Mouse (Mus musculus) midbrain, embryonic 14.5 days (tissue): ENCODE data around the gene Gramd4. TPM values are rescaled to one million over a fixed set of nuclear protein-coding genes. Genes with fewer than 3 reads are reported as not detected.

Source experiments
- ATAC-seq: fragments of 200-750 bp; cut with Nextera tagmentation; 2 replicates; pipeline ENCODE4 v1.8.0; 2017; ENCODE audit warnings: moderate number of reproducible peaks, moderate library complexity; ENCODE audit not compliant: low FRiP score, low TSS enrichment
- DNase-seq: peaks from one replicate; pipeline ENCODE4 v3.0.0-alpha.2; 2015
- H3K27ac ChIP-seq: fragments of 300-500 bp; sonication (generic); replicated peaks from 2 replicates; pipeline ENCODE4 v1.5.1; 2014; ENCODE audit warnings: mild to moderate bottlenecking, low read depth, low read length, moderate library complexity
- H3K27me3 ChIP-seq: fragments of 300-500 bp; sonication (generic); 2 replicates; pipeline ENCODE4 v1.6.1; 2014; ENCODE audit warnings: low read length, control low read depth, mixed read lengths; ENCODE audit not compliant: control insufficient read depth, insufficient read depth
- H3K36me3 ChIP-seq: fragments of 300-500 bp; sonication (generic); 2 replicates; pipeline ENCODE4 v1.6.1; 2014; ENCODE audit warnings: low read length, control low read depth; ENCODE audit not compliant: control insufficient read depth, insufficient read depth
- H3K4me1 ChIP-seq: fragments of 300-500 bp; sonication (generic); 2 replicates; pipeline ENCODE4 v1.6.1; 2014; ENCODE audit warnings: mild to moderate bottlenecking, antibody characterized with exemption, low read length, control low read depth; ENCODE audit not compliant: control insufficient read depth, insufficient read depth
- H3K4me2 ChIP-seq: fragments of 300-500 bp; sonication (generic); 2 replicates; pipeline ENCODE4 v1.6.1; 2014; ENCODE audit warnings: mild to moderate bottlenecking, low read length, moderate library complexity
- H3K4me3 ChIP-seq: fragments of 300-500 bp; sonication (generic); replicated peaks from 2 replicates; pipeline ENCODE4 v1.5.1; 2014; ENCODE audit warnings: low read depth, low read length
- H3K9ac ChIP-seq: fragments of 300-500 bp; sonication (generic); replicated peaks from 2 replicates; pipeline ENCODE4 v1.6.1; 2014; ENCODE audit warnings: mild to moderate bottlenecking, low read length, moderate library complexity
- H3K9me3 ChIP-seq: fragments of 300-500 bp; sonication (generic); 2 replicates; pipeline ENCODE4 v1.6.1; 2016; ENCODE audit warnings: low read length, control low read depth, mixed read lengths; ENCODE audit not compliant: control insufficient read depth
- WGBS: fragments of 180-500 bp; shearing (Covaris S2); extraction: QIAGEN DNeasy Blood & Tissue Kit; methylation state at CpG from one replicate; pipeline ENCODE4 v1.1.7; 2014; 5-methylcytosine and 5-hydroxymethylcytosine counted together
- polyA plus RNA-seq: library from polyadenylated mRNA; unstranded; fragments of >200 nt; fragmentation: Nextera tagmentation; extraction: Ambion mirVana; gene quantifications from 2 replicates; pipeline ENCODE4 v1.2.1, GENCODE M21; 2014

The Gramd4 gene
- polyA plus RNA-seq, 1 experiment from 2014 or later, result 29.5 TPM

GRCm38 (mm10) chr15:86137638-86138037 is 80.1 kb downstream of the Gramd4 start:
- Histone ChIP-seq H3K27me3 (no peaks in the 10 kb centered on the region), H3K27ac (no peak overlapping the region), H3K4me3 (no peak overlapping the region), H3K9ac (no peak overlapping the region), H3K36me3 (peaks cover 51% of the 10 kb centered on the region), H3K9me3 (no peaks in the 10 kb centered on the region), H3K4me2 (no peak overlapping the region), H3K4me1 (no peaks in the 10 kb centered on the region)
- ATAC-seq (no peak), DNase-seq (no peak)
- WGBS, result 66% methylated on average over 4 of the region's 4 CpGs

GRCm38 (mm10) chr15:86140323-86140722 is 82.8 kb downstream of the Gramd4 start:
- Histone ChIP-seq H3K27ac (peak overlapping the region; percentile 63), H3K36me3 (peaks cover 41% of the 10 kb centered on the region)

GRCm38 (mm10) chr15:86144577-86144976 is 87.1 kb downstream of the Gramd4 start:
- no peaks in the 10 kb centered on the region for H3K27me3 ChIP-seq
- H3K9me3 ChIP-seq, result no peaks in the 10 kb centered on the region
- H3K4me1 ChIP-seq, result no peaks in the 10 kb centered on the region
- no peak overlapping the region for H3K4me2 ChIP-seq
- peaks cover 65% of the 10 kb centered on the region for H3K36me3 ChIP-seq
- no peak overlapping the region for H3K4me3 ChIP-seq
- no peak overlapping the region for H3K27ac ChIP-seq
- ATAC-seq (no peak), DNase-seq (no peak)
- no peak overlapping the region for H3K9ac ChIP-seq
- 82% methylated on average over 7 of the region's 7 CpGs for WGBS

More at GRCm38 (mm10) chr15:86140323-86140722, 82.8 kb downstream of the Gramd4 start:
- no peaks in the 10 kb centered on the region for H3K27me3 ChIP-seq
- no peaks in the 10 kb centered on the region for H3K9me3 ChIP-seq
- no peaks in the 10 kb centered on the region for H3K4me1 ChIP-seq
- no peak overlapping the region for H3K4me3 ChIP-seq
- H3K4me2 ChIP-seq, result no peak overlapping the region
- no peak overlapping the region for H3K9ac ChIP-seq
- WGBS, result 30% methylated on average over 10 of the region's 10 CpGs
- DNase-seq, result peak; percentile 89
- no peak for ATAC-seq

GRCm38 (mm10) chr15:86145046-86145445 is 87.6 kb downstream of the Gramd4 start:
- Histone ChIP-seq H3K4me2 (no peak overlapping the region), H3K36me3 (peaks cover 65% of the 10 kb centered on the region), H3K27me3 (no peaks in the 10 kb centered on the region), H3K4me1 (no peaks in the 10 kb centered on the region), H3K9ac (no peak overlapping the region), H3K9me3 (no peaks in the 10 kb centered on the region), H3K27ac (no peak overlapping the region), H3K4me3 (no peak overlapping the region)
- DNase-seq, result no peak
- ATAC-seq, result no peak
- 96% methylated on average over 7 of the region's 7 CpGs for WGBS

GRCm38 (mm10) chr15:86146922-86147321 is 89.4 kb downstream of the Gramd4 start:
- Histone ChIP-seq H3K27ac (no peak overlapping the region), H3K4me2 (no peak overlapping the region), H3K36me3 (peaks cover 70% of the 10 kb centered on the region), H3K4me1 (no peaks in the 10 kb centered on the region), H3K9ac (no peak overlapping the region), H3K27me3 (no peaks in the 10 kb centered on the region), H3K9me3 (no peaks in the 10 kb centered on the region), H3K4me3 (no peak overlapping the region)
- WGBS, result 90% methylated on average over 8 of the region's 8 CpGs
- DNase-seq (no peak), ATAC-seq (no peak)

GRCm38 (mm10) chr15:86150593-86150992 is 93.1 kb downstream of the Gramd4 start:
- Histone ChIP-seq H3K27me3 (no peaks in the 10 kb centered on the region), H3K4me3 (no peak overlapping the region), H3K9me3 (no peaks in the 10 kb centered on the region), H3K9ac (no peak overlapping the region), H3K4me2 (no peak overlapping the region), H3K4me1 (no peaks in the 10 kb centered on the region), H3K27ac (no peak overlapping the region), H3K36me3 (peaks cover 69% of the 10 kb centered on the region)
- ATAC-seq (no peak), DNase-seq (no peak)
- 64% methylated on average over 4 of the region's 4 CpGs for WGBS

GRCm38 (mm10) chr15:86153481-86153960 is 96.0 kb downstream of the Gramd4 start:
- Histone ChIP-seq H3K36me3 (peaks cover 44% of the 10 kb centered on the region), H3K9ac (no peak overlapping the region), H3K4me3 (no peak overlapping the region), H3K27ac (no peak overlapping the region), H3K9me3 (no peaks in the 10 kb centered on the region), H3K4me2 (no peak overlapping the region), H3K27me3 (no peaks in the 10 kb centered on the region), H3K4me1 (no peaks in the 10 kb centered on the region)
- DNase-seq (no peak), ATAC-seq (no peak)
- WGBS, result 84% methylated on average over 12 of the region's 12 CpGs

- H3K27ac ChIP-seq, result no peak overlapping the region
- H3K4me1 ChIP-seq, result no peaks in the 10 kb centered on the region
- 67% methylated on average over 5 of the region's 5 CpGs for WGBS
- no peak overlapping the region for H3K4me3 ChIP-seq
- DNase-seq (no peak), ATAC-seq (no peak)
- H3K9me3 ChIP-seq, result no peaks in the 10 kb centered on the region
- peaks cover 26% of the 10 kb centered on the region for H3K36me3 ChIP-seq
- H3K4me2 ChIP-seq, result no peak overlapping the region
- H3K27me3 ChIP-seq, result no peaks in the 10 kb centered on the region
- H3K9ac ChIP-seq, result no peak overlapping the region
Measured at GRCm38 (mm10) chr15:86156492-86156891, 99.0 kb downstream of the Gramd4 start.

- Histone ChIP-seq H3K4me3 (no peak overlapping the region), H3K9me3 (no peaks in the 10 kb centered on the region), H3K36me3 (peaks cover 22% of the 10 kb centered on the region), H3K27me3 (no peaks in the 10 kb centered on the region), H3K4me2 (no peak overlapping the region), H3K9ac (no peak overlapping the region), H3K4me1 (no peaks in the 10 kb centered on the region), H3K27ac (no peak overlapping the region)
- ATAC-seq (no peak), DNase-seq (no peak)
- WGBS, result 90% methylated on average over 16 of the region's 16 CpGs
Measured at GRCm38 (mm10) chr15:86159093-86159492, 101.6 kb downstream of the Gramd4 start.
